Mouse (Mus musculus) midbrain, embryonic 11.5 days (tissue): ENCODE results near the gene Zfp54. TPM values are rescaled to one million over a fixed set of nuclear protein-coding genes. Genes with fewer than 3 reads are reported as not detected.
"Not testable (repeated sequence)": the region's sequence is repeated elsewhere in the genome, so short reads cannot be mapped to it uniquely, and the experiment has no call there.

ENCODE experiments used
- ATAC-seq: fragments of 200-750 bp; cut with Nextera tagmentation; 2 replicates; pipeline ENCODE4 v1.8.0; 2017; ENCODE audit warnings: moderate TSS enrichment, moderate library complexity; ENCODE audit not compliant: low FRiP score
- DNase-seq: peaks from one replicate; pipeline ENCODE4 v3.0.0; 2015; ENCODE audit warnings: low spot score; ENCODE audit errors: missing footprints
- H3K27ac ChIP-seq: fragments of 300-500 bp; sonication (generic); 2 replicates; pipeline ENCODE4 v1.5.1; 2014; ENCODE audit warnings: low read depth, low read length
- H3K27me3 ChIP-seq: fragments of 300-500 bp; sonication (generic); 2 replicates; pipeline ENCODE4 v1.6.1; 2014; ENCODE audit warnings: mild to moderate bottlenecking, low read length, moderate library complexity, mixed read lengths; ENCODE audit not compliant: control insufficient read depth, insufficient read depth
- H3K36me3 ChIP-seq: fragments of 300-500 bp; sonication (generic); 2 replicates; pipeline ENCODE4 v1.6.1; 2014; ENCODE audit warnings: mild to moderate bottlenecking, low read length, moderate library complexity, mixed read lengths; ENCODE audit not compliant: control insufficient read depth, insufficient read depth
- H3K4me1 ChIP-seq: fragments of 300-500 bp; sonication (generic); 2 replicates; pipeline ENCODE4 v1.6.1; 2014; ENCODE audit warnings: low read length; ENCODE audit not compliant: control insufficient read depth, insufficient read depth
- H3K4me2 ChIP-seq: fragments of 300-500 bp; sonication (generic); 2 replicates; pipeline ENCODE4 v1.6.1; 2014; ENCODE audit warnings: mild to moderate bottlenecking, moderate library complexity
- H3K4me3 ChIP-seq: fragments of 300-500 bp; sonication (generic); 2 replicates; pipeline ENCODE4 v1.5.1; 2014; ENCODE audit warnings: low read depth, low read length
- H3K9ac ChIP-seq: fragments of 300-500 bp; sonication (generic); 2 replicates; pipeline ENCODE4 v1.6.1; 2014; ENCODE audit warnings: low read length
- H3K9me3 ChIP-seq: fragments of 300-500 bp; sonication (generic); 2 replicates; pipeline ENCODE4 v1.6.1; 2016; ENCODE audit warnings: low read length; ENCODE audit not compliant: control insufficient read depth
- WGBS: fragments of 180-500 bp; shearing (Covaris S2); extraction: QIAGEN DNeasy Blood & Tissue Kit; methylation state at CpG from one replicate; pipeline ENCODE4 v1.1.7; 2014; 5-methylcytosine and 5-hydroxymethylcytosine counted together
- polyA plus RNA-seq: library from polyadenylated mRNA; unstranded; fragments of >200 nt; fragmentation: Nextera tagmentation; extraction: Ambion mirVana; gene quantifications from 2 replicates; pipeline ENCODE4 v1.2.1, GENCODE M21; 2014

Zfp54 gene
- polyA plus RNA-seq, 1 experiment from 2014 or later, result 3.6 TPM

GRCm38 (mm10) chr17:21472032-21472652, 49.1 kb downstream of the Zfp54 start:
- WGBS, result 83% methylated on average over 3 of the region's 3 CpGs
- Histone ChIP-seq H3K9ac (no peak overlapping the region), H3K4me2 (no peak overlapping the region), H3K4me3 (no peak overlapping the region), H3K27me3 (no peaks in the 10 kb centered on the region), H3K27ac (no peak overlapping the region), H3K9me3 (no peaks in the 10 kb centered on the region), H3K4me1 (no peaks in the 10 kb centered on the region), H3K36me3 (no peaks in the 10 kb centered on the region)
- ATAC-seq (no peak), DNase-seq (no peak)

DNA sequence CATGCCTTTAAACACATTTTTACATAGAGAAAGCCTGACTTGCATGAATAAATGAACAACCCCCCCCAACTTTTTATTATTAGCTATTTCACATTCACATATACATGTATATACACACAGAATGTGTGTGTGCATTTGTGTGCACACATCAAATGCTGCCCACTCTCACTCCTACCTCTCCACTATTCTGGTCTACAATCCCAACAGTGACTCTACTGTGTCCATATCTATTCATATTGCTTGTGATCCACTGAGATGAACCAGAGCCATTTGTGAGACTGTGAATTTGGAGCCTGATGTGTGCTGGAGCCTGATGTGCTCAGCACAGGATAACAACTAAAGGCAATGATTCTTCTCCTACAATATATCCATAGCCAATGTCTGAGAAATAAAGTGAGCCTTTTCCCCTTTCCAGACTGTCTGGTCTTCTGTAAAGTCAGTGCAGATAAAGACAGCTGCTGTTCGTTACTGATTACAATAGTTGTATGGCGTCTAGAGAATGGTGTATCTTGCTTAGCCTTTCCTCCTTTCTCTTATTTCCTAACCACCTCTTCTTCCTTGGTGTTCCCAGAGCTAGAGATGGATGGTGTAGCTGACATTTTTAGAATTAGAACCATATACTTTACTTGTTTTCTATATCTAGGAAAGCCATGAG, 49.8 kb downstream of the Zfp54 start:
- Histone ChIP-seq H3K4me3 (no peak overlapping the region), H3K27ac (no peak overlapping the region), H3K36me3 (no peaks in the 10 kb centered on the region), H3K4me1 (no peaks in the 10 kb centered on the region), H3K9me3 (no peaks in the 10 kb centered on the region), H3K27me3 (no peaks in the 10 kb centered on the region), H3K9ac (no peak overlapping the region), H3K4me2 (no peak overlapping the region)
- WGBS, result 66% methylated on average over 2 of the region's 2 CpGs
- DNase-seq (no peak), ATAC-seq (no peak)

DNA sequence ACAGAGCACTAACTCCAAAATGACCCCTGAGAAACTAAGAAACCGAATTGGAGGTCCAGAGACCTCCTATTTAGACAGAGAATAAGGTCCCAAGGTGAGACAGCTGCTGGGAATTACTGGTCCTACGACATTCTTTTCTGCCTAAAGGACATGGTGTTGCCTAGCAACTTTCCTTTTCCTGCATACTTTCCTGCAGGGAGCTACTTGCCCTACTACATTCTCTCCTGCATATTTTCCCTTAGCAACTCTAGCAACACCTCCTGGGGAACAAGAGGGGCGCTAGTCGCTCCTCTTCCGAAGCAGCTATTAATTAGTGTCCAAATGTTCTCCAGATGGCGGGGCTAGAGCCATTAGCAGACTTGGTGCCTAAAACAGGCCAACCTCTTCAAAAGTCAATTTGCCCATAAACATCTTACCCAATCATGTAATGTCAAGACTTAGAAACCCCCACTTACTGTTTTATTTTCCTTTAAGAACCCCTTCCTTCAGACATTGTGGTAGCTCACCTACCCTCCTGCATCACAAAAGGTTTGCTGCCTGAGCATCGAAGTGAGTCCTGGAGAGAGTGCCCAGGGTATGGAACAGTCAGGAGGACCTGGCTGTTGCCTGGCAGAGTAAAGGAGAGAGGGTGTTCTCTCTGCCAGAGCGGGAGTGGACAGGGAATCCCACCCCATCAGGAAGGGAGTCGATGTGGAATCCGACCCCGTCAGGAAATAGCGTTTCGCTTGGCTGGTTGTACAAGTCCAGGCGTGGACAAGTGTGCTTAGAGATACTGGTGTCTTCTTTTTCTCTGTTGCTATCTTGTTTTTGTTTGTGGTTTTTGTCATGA, 50.5 kb downstream of the Zfp54 start:
- Histone ChIP-seq H3K9ac (no peak overlapping the region), H3K36me3 (no peaks in the 10 kb centered on the region), H3K27me3 (no peaks in the 10 kb centered on the region), H3K9me3 (no peaks in the 10 kb centered on the region), H3K27ac (no peak overlapping the region), H3K4me1 (no peaks in the 10 kb centered on the region), H3K4me3 (no peak overlapping the region), H3K4me2 (no peak overlapping the region)
- DNase-seq, result no peak
- peak; percentile 35; the same call in 1 of the 2 replicates for ATAC-seq
- WGBS, result 37% methylated on average over 14 of the region's 14 CpGs

DNA sequence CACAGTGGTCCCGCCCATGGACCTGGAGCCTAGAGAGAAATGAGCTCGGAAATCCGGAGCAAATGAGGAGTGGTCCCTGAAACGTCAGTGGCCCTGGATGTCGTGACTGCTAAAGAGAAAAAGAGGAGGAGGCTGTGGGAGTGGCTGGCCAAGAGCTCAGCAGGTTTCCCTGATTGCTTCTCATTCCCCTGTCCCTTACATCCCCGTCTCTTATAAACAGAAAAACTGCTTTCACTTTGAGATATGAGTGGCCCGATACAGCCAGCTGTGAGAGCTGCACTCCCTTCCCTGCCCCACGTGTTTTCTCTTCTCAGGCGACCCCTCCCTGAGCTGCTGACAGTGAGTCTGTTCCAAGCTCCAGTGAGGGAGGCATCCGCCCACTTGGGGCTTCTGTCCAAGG, 51.7 kb downstream of the Zfp54 start:
- H3K4me2 ChIP-seq, result not testable (repeated sequence)
- WGBS, result 33% methylated on average over 10 of the region's 10 CpGs

GRCm38 (mm10) chr17:21475290-21475689, 52.3 kb downstream of the Zfp54 start:
- not testable (repeated sequence) for H3K4me1 ChIP-seq, ATAC-seq, H3K9ac ChIP-seq, H3K27ac ChIP-seq, H3K9me3 ChIP-seq, H3K27me3 ChIP-seq, H3K36me3 ChIP-seq, H3K4me3 ChIP-seq, DNase-seq, H3K4me2 ChIP-seq
- 100% methylated on average over 1 of the region's 1 CpGs for WGBS

More for the DNA sequence above, 51.7 kb downstream of the Zfp54 start:
- H3K9ac ChIP-seq, DNase-seq, H3K27me3 ChIP-seq, H3K27ac ChIP-seq, H3K36me3 ChIP-seq, H3K4me1 ChIP-seq, ATAC-seq, H3K9me3 ChIP-seq, H3K4me3 ChIP-seq: not testable (repeated sequence)

DNA sequence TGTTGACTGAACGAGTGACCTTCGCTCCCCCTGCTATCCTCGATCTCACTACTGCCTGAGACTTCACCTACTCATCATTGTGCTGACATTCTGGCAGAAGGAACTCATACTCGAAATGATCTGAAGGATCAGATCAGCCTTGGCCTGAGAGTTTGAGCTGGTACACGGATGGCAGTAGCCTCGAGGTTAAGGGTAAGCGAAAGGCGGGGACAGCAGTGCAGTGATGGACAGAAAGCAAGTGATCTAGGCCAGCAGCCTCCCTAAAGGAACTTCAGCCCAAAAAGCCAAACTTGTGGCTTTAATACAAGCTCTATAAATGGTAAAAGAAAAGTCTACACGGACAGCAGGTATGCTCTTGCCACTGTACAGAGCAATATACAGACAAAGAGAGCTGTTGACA, 53.3 kb downstream of the Zfp54 start:
- H3K4me3 ChIP-seq, DNase-seq, H3K4me1 ChIP-seq, H3K27me3 ChIP-seq, H3K36me3 ChIP-seq, H3K9ac ChIP-seq, H3K4me2 ChIP-seq, H3K27ac ChIP-seq, H3K9me3 ChIP-seq, ATAC-seq: not testable (repeated sequence)
- 79% methylated on average over 4 of the region's 9 CpGs for WGBS

DNA sequence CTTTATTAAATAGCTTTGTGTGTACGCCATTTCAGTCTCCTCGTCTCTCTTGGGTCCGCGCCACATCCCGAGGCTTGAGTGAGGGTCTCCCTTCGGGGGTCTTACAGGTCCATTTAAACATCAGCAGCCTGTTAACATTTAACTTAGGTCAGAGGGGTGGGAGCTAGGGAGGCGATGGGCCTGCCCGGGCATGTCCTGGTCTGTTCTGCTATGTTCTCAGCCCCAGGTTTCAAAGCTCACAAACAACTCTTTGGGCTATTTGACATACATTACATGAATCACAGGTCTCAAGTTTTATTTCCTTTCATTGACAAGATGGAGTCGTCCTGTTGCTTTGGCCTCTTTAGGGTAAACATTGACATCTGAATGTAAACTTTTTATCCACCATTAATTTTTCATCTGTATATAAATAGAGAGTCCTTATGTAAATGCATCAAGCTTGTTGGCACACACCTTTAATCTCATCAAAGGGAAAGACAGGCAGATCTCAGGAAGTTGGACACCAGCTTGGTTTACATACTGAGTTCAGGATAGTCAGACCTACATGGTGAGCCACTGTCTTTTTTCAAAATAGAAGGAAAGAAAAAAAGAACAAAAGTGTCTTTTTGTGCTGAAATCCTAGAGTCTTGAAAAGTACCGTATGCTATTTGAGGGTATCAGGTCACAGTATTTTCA, 55.2 kb downstream of the Zfp54 start:
- H3K36me3 ChIP-seq, H3K9ac ChIP-seq, ATAC-seq, H3K4me3 ChIP-seq, H3K27me3 ChIP-seq, H3K4me1 ChIP-seq, H3K4me2 ChIP-seq, H3K27ac ChIP-seq, DNase-seq, H3K9me3 ChIP-seq: not testable (repeated sequence)
- 92% methylated on average over 10 of the region's 10 CpGs for WGBS
